Mouse (Mus musculus) right cerebral cortex, postnatal 14 days (tissue): ENCODE data around the gene Cdkn1c.

ENCODE experiments used
- DNase-seq: peaks from one replicate; pipeline ENCODE4 v3.0.0; 2022

Gene Cdkn1c

GRCm38 (mm10) chr7:143428814-143429499 is 31.9 kb downstream of the Cdkn1c start:
- DNase-seq = no peak

DNA sequence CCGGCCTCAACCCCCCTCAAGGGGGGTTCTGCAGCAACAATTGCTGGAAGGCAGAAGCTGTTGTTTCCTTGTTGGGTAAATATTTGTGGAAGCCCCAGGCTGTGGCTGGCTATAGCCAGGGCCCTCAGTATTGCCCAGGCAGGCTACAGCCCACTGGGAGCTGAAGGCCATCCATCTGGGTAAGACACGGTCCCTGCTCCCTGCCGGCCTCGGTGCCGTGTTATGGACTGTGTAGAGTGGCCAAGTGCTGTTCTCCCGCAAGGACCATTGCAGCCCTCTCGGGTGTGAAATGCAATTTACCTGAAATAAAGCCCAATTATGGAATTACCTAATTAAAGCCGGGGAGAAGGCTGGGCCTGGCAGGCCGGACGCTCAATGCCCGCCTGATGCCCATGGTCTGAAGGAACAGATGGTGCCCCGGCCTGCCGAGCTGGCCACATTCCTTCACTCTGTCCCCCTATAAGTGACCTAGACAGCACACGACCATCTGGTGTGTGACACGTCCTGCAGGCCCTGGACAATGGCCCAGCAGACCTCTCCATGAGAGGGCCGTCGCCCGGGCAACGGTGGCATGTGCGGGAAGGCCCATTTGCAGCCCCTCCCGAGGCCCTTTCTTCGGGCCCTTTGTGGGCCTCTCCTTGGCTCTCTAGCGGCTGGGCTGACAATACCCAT is 32.6 kb downstream of the Cdkn1c start:
- DNase-seq = no peak

DNA sequence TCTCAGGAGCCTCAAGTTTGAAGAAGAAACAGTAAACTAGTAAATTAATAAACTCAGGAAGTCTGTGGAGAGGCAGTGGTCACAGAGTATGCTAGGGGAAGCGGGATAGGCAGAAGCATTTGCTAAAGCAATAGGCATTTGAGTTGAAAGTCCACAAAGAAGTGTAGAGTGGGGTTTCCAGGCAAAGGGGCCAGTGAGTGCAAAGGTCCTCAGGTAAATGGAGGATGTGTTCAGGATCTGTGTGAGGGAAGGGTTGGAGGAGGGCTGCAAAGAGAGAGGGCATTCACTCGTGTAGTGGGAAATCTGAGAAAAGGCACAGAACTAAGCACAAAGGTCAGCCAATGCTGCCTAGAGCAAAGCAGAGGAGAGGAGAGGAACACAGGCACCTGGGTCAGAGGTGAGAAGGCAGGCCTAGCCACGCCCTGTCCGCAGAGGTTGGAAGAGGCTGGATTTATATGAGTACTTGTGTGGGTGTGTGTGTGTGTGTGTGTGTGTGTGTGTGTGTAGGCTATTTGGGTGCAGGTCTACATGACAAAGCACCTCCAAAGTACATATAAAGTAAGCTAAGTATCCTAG is 41.2 kb downstream of the Cdkn1c start:
- DNase-seq = no peak

GRCm38 (mm10) chr7:143417875-143418274 is 43.0 kb downstream of the Cdkn1c start:
- no peak for DNase-seq

GRCm38 (mm10) chr7:143416406-143416805 is 44.4 kb downstream of the Cdkn1c start:
- DNase-seq = no peak

- DNase-seq = no peak
Measured at GRCm38 (mm10) chr7:143415070-143415469, 45.8 kb downstream of the Cdkn1c start.

GRCm38 (mm10) chr7:143412606-143413005 is 48.2 kb downstream of the Cdkn1c start:
- no peak for DNase-seq

DNA sequence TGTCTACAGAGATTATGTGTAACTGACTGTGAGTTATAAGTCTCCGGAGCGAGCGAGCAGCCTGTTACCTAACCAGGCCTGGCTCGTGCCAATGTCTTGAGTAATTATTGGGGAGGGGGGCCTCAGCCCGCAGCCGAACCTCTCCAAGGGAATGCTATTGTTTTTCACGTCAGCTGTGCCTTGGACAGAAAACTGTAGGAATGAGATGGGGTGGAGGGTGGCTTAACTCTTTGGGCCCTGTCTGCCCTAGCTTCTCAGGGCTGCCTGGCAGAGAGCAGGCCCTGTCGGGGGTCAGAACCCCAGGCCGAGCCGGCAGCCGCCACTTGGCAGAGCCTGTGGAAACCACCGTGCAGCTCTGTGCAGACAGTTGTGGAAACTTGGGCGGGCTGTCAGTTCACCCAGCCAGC is 52.2 kb downstream of the Cdkn1c start:
- no peak for DNase-seq
